Mouse (Mus musculus) testis, postnatal 14 days (tissue): ENCODE results near the gene Nr2c2ap.

Experiments used
- DNase-seq: peaks from one replicate; pipeline ENCODE4 v3.0.0; 2021; ENCODE audit warnings: low spot score

Gene Nr2c2ap

GRCm38 (mm10) chr8:70120667-70121066 is 10.5 kb upstream of the Nr2c2ap start, which contains the start of gene Ncan:
Gene Ncan (minus strand): TSS chr8:70120873.
- peak; percentile 78 for DNase-seq

- no peak for DNase-seq
Measured at GRCm38 (mm10) chr8:70122863-70123262, 8.3 kb upstream of the Nr2c2ap start.

- no peak for DNase-seq
Measured at GRCm38 (mm10) chr8:70124992-70125391, 6.1 kb upstream of the Nr2c2ap start.

- no peak for DNase-seq
Measured at GRCm38 (mm10) chr8:70128435-70128834, 2.7 kb upstream of the Nr2c2ap start.

- no peak for DNase-seq
Measured at GRCm38 (mm10) chr8:70129309-70129952, 1.7 kb upstream of the Nr2c2ap start.

- DNase-seq, result no peak
Measured at GRCm38 (mm10) chr8:70130066-70130465, 1.1 kb upstream of the Nr2c2ap start.

- DNase-seq, result no peak
Measured at GRCm38 (mm10) chr8:70134086-70134485, 3.0 kb downstream of the Nr2c2ap start.

- no peak for DNase-seq
Measured at GRCm38 (mm10) chr8:70134931-70135330, 3.8 kb downstream of the Nr2c2ap start.

- no peak for DNase-seq
Measured at GRCm38 (mm10) chr8:70136591-70136990, 5.5 kb downstream of the Nr2c2ap start.

- no peak for DNase-seq
Measured at GRCm38 (mm10) chr8:70137890-70138289, 6.8 kb downstream of the Nr2c2ap start.

GRCm38 (mm10) chr8:70139026-70139857 is 8.1 kb downstream of the Nr2c2ap start, which contains the start of the genes Rfxank, Borcs8 and Mef2b:
Gene Rfxank (minus strand): TSS chr8:70139154.
Gene Borcs8 (plus strand): TSS chr8:70139499.
Gene Mef2b (plus strand): TSS chr8:70139711.
- DNase-seq, result peak; percentile 98

- DNase-seq, result no peak
Measured at GRCm38 (mm10) chr8:70139981-70140380, 8.8 kb downstream of the Nr2c2ap start.

- DNase-seq, result no peak
Measured at GRCm38 (mm10) chr8:70147678-70148607, 16.8 kb downstream of the Nr2c2ap start.

- DNase-seq, result no peak
Measured at GRCm38 (mm10) chr8:70150158-70150557, 19.0 kb downstream of the Nr2c2ap start.

- peak; percentile 86 for DNase-seq
Measured at GRCm38 (mm10) chr8:70152537-70153257, 21.6 kb downstream of the Nr2c2ap start.

GRCm38 (mm10) chr8:70157240-70157800 is 26.2 kb downstream of the Nr2c2ap start:
- no peak for DNase-seq

GRCm38 (mm10) chr8:70158069-70158853 is 27.1 kb downstream of the Nr2c2ap start:
- peak; percentile 86 for DNase-seq

GRCm38 (mm10) chr8:70159211-70159610 is 28.1 kb downstream of the Nr2c2ap start:
- no peak for DNase-seq

- DNase-seq, result no peak
Measured at GRCm38 (mm10) chr8:70160015-70160414, 28.9 kb downstream of the Nr2c2ap start.

GRCm38 (mm10) chr8:70163316-70163715 is 32.2 kb downstream of the Nr2c2ap start:
- DNase-seq, result no peak
